Mouse (Mus musculus) forelimb bud, embryonic 11.5 days (tissue): ENCODE results near the gene Syk.

ENCODE experiments used
- DNase-seq: peaks from one replicate; pipeline ENCODE4 v3.0.0-alpha.2; 2012; ENCODE audit warnings: low read depth, low spot score

The Syk gene

DNA sequence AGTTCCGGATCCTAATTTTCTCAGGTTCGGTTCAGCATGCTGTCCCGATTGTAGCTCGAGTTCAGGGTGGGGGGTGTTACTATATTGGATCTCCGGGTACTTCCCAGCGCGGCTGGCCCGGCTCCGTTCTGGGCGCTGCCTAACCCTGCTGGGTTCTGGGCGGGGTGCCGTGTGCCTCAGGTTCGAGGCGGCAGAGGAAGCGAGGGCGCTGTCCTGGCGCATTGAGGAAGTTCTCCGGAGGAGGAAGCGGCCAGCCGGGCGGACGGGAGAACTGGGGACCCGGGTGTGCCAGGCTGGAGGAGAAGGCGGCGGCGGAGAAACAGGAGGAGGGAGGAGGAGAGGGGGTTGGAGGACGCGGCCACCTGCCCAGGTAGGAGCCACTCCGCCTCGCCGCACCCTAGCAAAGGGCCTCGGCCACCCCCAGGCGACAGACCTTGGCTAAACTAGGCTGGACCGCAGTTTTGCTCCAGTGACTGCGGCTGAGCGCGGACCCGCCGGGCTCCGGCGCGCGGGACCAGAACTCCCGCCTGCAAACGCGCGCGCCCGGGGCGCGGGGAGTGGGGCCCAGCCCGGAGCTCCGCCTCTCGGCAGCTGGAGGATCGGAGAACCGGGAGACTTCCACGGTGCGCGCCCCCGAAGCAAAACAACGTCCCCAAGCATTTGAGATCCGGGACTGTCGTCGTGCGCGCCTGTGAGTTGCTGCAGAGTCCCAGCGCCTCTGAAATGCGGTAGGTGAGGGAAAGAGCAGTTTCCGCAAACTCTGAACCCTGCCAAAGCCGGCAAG is at the start of gene Syk:
Syk (plus strand) TSS at position 296 of the 784 bp plus-strand sequence.
- peak; percentile 50 for DNase-seq

DNA sequence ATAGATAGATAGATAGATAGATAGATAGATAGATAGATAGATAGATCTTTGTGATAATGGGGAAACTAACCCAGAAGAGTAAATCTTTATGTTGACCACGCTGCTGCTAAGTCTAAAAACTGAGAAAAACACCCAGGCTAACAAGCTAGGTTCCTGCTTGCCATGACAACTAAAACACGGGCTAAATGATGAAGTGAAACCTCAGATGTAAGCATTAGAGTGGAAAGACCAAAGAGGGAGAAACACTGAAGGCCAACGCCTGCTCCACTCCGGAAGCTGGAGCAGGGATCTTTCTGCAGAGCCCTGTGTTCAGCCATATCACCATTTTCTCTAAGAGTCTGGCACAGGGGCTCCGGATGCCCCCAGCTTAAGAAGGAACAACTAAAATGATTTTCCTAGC is 49.3 kb upstream of the Syk start:
- DNase-seq = no peak

DNA sequence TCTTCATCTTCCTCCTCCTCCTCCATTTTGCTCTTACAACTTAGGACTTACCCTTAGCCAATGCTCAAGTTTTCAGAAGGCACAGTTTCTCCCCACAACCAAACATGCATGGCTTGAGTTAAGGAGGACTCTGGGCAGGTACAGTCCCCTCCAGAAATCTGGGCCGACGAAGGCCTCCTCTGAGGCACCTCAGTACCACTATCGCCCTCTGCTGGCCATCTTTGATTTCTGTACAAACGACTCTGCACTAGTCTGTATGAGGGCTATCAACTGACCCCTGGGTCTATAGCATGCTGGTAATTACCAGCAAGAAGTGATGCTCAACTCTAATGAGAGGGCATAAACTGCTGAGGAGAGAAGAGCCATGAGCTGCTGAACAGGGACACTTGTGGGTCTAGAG is 47.4 kb upstream of the Syk start:
- peak; percentile 80 for DNase-seq

DNA sequence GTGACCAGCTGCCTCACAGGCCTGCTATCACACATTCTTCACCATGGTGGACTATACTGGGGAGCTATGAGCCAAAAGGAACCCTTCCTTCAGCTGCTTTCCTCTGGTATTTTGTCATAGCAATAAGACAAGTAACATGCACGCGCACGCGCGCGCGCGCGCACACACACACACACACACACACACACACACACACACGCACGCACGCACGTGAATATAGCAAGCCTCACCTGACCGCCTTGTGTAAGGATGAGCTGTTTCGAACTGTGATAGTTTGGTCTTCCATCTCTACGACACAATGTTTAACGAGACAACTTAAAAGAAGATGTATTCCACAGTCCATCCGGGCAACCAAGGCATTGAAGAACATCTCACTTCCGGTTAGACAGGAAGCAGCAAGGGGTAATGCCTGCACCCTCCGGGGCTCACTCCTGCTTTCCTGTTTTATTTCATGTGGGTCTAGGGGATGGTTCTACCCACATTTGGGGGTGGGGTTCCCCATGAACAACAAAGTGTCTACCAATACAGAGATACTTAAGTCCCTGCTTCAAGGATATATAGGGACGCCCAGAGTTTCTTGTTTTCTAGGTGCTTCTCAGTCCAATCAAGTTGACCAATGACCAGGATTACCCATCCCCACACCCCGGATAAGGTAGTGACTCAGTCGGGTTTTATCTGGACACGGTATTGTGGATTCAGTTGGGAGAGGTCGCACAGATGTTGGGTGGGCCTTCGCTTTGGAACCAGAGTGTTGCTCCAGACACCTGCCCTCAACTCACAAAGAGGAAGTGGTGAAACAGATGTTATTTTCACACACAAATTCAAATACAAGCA is 45.0 kb upstream of the Syk start:
- no peak for DNase-seq

DNA sequence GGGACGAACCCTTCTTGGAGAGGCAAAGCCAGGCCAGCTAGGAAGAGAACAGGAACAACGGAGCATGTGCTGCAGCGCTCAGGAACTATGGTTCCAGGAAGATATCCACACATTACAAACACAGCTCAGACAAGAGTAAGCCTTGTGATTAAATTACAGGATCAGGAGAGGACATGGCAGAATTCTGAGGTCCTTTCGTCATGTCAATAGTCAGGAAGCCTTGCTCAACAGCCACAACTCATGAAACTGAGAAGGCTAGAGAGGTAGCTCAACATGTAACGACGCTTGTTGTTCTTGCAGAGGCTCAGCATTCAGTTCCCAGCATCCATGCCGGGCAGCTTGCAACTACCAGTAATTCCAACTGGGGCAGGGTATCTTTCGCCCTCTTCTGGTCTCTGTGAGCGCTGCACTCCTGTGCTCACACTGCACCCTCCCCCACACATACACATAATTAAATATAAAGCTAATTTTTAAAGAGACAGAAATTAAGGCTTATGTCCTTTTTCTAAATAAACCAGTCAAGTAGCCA is 44.3 kb upstream of the Syk start:
- no peak for DNase-seq

DNA sequence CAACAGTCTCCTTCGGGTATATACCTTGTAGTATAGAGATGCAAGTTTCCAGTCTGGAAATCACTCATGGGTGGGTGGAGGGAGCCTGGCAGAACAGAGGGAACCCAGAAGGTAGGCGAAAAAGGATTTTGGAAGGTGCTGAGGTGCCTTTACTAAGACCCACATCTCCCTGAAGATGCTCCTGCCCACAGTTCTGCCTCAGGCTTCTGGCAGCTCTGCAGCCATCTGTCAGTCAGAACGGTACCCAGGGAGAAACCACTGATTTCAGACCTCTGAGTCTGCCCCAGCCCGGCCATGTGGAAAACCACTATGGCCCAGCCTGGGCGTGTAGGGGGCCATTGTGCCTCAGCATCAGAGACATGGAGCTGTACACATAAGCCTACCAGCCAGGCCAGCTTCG is 43.5 kb upstream of the Syk start:
- DNase-seq = no peak

DNA sequence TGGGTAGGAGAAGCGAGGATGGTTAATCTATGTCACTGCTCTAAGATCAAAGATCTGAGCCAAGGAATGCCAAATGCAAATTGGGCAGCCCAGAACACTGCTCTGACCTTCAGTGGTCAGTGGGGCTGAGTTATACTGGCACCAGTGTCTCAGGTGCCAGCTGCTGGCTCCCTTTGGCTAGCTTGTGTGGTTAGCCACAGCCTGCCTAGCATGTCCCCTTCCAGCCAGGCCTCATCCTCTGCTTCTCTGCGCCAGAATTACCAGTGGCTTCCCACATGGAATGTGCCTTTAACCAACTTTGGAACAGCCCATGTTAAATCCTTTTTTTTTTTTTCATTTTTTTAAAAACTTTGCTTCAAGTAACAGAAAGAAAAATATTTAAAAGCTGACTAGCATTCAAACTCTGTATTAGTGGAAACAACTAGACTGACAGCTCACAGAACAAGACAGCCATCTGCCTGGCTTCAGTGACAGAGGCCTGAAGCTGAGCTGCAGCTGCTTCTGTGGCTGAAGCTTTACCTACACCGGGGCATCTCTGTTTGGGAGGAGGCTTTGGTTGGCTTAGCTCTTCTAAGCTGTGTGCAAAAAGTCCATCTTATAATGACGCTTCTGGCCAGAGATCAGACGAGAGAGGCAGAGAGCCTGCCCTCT is 41.5 kb upstream of the Syk start:
- no peak for DNase-seq

DNA sequence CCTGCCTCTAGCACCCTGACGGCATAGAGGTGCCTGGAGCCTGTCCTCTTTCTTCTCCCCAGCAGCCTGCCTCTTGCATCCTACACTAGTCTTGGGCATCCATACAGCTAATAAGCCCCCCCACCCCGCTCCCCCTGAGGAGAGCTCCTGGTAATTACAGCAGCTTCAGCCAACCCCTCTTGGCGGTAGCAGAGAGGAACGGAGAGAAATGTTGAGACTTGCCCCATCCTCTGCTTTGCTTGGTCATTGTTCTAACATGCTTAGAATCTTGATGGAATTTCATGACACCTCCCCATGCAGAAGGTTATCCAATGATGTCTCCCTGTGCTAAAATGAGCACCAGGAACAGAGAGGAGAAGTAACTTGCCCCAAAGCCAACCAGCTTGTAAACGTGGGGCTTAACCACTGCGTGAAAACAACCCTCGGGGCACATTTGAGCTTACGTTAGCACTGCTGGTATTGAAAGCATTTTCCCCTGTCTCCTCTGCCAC is 40.9 kb upstream of the Syk start:
- no peak for DNase-seq

DNA sequence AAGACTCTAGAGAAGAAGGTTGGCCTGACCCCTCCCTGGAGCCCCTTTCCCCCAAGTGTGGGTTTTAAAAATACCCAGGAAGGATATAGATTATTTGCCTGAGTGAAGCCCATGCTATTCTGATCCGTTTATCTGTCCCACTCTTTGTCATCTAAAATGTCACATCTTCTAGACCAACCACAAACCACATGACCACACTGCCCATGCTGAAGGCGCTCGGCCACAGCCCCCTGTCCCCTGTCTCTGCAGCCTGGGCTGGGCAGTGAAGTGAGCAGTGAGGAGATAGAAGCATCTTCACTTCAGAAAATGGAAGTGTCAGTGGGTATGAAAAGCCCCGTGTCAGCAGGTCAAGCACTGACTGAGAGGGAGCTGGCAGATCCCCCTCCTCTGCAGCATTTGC is 40.3 kb upstream of the Syk start:
- DNase-seq = no peak

DNA sequence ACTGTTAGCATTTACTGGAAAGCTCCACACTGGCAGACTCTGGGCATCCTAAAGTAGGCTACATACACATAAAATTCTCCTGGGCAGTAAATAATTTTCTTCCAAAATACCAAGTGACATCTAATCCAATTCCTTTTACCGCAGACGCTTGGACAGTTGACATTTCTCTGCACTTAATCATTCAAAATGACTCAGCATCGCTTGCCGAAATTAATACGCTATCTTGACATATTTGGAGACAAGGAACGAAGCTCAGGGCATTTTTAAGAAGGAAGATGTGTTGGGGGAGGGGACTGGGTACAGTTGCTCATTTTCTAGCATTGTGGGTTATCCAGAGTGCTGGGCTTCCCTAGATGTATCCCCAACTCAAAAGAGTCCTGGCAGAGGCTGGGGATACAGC is 36.7 kb upstream of the Syk start:
- DNase-seq = no peak

DNA sequence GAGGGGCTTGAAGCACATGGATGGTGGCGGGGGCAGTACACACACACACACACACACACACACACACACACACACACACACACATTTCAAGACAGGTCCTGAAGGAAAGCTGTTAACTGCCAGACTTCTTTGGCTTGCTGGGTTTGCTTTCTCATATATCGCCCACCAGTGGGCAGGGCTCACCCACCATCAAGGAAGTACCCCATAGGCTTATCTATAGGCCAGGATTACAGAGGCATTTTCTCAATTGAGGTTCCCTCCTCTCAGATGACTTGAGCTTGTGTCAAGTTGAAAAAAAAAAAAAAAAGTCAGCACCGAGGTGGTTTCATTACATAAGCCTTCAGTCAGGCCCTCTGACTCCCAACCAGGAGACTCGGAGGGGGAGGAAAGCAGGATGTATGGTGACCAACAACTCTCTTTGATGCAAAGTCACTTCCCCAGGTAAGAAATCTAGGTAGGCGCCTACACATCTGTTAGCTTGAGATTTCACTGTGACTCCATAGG is 32.2 kb upstream of the Syk start:
- DNase-seq = no peak

DNA sequence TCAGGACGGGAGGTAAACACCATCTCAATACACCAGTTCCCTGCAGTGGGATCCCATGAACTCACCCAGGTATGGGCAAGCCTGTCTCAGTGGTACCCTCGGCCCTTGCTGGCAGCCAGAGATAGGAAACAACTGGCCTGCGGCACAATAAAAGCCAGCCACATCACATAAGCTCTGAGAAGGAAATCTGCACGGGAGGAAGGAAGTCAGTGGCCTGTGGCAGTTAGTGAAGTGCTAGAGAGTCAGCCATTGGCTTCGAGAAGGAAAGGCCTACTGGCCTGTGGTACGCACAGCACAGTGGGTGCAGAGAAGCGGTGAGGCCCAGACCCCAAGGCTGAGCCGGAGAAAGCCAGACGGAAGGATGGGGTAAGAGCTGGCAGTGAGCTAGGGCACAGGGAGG is 31.7 kb upstream of the Syk start:
- DNase-seq = no peak

DNA sequence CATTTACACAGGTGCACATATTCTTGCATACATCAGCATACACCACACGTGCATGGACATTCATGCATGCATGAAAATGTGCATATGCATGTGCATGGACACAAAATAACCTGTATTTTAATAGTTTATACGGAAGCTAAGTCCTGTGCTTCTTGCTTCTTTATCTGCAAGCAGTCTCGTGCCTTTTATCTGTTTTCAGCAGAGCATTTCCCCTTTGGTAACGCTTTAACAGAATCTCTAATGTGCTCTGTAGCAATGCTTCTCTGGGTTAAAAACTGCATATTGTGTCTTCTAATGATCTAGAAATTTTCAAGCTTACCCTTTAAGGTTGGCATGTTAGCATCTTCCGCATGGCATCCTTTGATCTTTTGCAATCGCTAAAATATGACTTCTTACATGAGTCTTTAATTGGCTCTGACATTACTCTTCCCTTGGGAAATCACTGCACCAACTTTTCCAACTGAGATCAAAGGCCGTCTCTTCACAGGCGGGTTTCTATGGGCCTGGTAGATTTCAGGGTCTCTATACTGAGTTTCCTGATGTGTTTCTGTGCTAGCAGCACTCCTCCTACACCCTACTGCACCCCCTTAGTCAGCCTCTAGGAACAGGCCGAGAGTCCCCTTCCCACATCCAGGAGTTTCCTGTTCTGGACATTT is 30.0 kb upstream of the Syk start:
- no peak for DNase-seq

DNA sequence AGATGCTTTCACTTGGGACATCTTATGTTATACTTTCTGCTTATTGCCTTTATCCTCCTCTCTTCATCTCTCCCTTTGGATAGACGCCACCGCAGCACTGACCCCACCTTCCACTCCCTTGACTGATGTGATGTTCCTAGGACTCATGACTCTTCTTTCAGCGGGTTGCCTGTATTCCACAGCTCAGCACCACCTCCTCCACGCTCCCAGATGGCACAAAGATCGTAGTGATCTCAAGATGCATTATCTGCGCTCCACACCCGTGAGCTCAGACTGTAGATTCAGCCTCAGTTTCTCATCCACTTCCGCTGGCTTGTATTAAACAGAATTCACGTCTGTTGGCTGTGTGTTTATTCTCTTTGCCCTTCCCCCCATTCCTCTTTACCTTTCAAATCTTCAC is 28.3 kb upstream of the Syk start:
- no peak for DNase-seq

DNA sequence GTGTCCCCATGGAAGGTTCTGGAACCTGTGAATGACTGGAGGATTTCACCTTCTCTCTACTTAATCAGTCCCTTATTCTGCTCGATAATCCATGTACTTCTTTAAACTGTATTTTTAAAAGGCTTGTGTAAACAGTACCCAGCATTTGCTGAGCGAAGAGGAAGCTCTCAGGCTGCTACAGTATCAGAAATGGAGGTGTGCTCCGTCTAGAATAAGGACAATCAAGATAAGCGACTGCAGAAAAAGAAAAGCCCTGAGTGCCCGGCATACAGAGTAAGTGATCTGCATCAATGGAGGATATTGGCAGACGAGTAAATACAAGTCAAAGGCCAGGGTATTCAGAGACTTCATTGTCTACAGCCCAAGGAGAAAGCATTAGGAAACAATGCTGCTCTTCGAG is 25.6 kb upstream of the Syk start:
- no peak for DNase-seq

DNA sequence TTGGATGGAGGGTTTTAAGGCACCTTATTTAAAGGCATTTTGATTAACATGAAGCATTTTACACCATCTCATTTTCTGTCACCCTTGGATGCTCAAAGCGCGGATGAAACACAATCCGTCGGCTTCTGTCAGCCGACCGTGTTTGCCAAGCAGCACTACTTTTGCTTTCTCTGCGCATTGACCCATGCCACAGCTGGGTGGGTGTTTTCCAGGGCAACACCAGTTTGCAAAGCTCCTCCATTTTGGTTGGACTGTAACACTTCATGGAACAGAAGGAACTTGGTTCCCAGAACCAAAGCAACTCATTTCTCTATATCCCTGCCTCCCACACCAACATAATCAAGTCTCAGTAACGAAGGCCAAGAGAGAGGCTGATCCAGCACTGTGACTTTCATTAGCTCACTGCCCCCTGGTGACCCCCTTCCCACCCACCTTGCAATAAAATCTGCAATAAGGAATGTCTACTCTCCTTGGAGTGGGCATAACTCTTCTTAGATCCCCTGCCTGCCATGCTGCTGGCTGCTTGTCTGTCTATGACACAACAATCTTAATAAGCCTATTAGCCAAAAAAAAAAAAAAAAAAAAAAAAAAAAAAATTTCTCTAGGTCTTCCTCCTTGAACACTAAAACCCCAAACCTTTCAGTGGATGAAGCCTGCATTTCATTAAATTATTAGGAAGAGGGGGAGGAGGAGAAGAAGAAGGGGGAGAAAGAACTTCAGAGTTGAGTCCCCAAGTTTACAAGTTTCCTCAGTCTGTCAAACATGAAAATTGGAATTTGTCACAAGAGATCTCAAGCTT is 21.4 kb upstream of the Syk start:
- DNase-seq = no peak

DNA sequence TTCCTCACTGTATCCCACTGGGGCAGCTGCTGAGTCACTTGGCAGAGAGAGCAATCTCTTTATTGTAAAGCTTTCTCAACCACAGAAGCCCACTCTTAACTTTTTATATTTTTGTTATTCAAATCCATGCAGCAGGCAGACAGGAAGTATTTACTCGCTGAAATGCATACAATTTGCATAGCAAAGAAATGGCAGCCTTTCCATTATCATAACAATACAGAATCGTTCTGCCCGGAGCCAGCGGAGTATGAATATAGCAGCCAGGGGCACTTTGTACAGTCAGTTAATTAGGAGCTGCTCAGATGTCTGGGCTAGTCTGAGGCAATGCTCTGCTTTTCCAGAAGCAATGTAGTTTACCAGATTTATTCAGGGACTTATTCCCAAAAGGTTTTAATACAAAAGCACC is 20.8 kb upstream of the Syk start:
- DNase-seq = no peak

DNA sequence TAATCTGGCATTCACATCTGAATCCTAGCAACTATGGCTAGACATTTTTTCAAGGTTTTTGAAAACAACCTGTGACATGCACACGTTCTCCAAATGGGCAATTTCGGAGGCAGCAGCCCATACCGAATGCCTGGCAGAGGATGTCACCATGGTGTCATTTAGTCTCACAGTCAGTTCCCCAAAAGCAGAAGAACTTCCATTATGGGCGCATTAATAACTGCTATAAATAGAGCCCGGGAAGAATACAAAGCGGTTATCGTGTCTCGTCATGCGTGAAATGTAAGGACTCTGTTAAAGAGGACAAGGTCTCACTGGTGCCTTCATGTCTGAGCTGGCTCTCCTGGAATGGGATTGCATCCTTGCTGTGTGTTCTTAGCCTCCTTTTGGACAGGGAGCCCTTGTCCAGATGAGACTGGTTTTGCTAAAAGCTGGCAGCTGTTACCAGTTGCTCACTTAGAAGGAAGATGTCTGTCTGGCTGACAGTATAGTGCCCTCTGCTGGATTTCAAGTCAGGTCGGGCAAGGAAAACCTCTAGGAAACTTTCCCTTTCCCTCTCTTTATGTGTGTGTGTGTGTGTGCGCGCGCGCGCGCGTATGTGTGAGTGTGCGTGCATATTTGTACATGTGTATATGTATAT is 17.8 kb upstream of the Syk start:
- no peak for DNase-seq

DNA sequence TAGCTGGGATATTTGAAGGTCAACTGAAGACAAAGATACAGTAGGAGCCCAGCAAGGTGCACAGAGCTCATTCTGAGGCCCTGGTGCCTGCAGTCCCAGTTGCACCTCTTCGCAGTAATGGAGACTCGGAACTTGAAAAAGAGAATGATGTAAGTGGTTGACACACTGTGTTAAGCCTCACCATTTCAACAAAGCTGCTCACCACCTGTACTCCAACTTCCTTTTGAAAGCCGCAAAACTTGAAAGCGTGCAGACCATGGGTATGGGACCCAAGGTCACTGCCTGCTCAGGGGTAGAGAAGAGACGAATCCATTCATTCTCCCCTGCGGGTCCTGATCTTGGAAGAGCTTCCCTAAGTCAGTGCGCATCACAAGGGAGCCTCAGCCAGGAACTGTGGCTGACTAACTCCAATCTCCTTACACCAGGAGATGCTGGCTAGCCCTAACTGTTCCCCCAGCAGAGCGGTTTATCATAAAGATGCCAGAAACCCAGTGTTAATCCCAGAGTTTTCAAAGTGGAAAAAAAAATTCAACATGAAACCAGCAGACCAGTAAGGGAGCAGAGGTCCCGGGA is 16.7 kb upstream of the Syk start:
- DNase-seq = no peak

DNA sequence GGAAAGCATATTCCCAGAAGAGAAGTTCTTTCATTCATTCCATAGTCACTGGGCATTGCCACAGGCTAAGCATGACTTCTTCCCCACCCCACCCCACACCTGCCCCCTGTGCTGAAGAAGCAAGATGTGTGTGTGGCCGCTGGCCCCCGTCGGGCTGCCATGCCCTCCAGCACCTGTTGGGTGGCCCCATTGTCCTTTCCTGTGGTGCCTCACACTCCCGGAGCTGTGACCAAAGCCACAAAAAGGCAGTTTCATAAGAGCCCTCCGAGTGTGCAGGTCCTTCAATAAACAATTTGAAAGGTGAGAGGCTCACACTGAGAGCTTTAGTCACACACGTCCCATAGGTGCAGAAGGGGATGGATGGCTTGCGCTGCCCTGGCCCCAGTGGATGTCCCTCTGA is 16.2 kb upstream of the Syk start:
- DNase-seq = no peak
